Mouse (Mus musculus) cortical plate, adult 2 months (tissue): ENCODE results near the gene Moxd1.

ENCODE experiments used
- CTCF ChIP-seq: fragments of 200-500 bp; IDR thresholded peaks from 2 replicates; pipeline ENCODE4 v1.5.1; 2011; ENCODE audit warnings: mild to moderate bottlenecking, control low read depth, low read length; ENCODE audit not compliant: insufficient read depth; ENCODE audit errors: extremely low read depth
- POLR2A ChIP-seq: fragments of 200-500 bp; IDR thresholded peaks from 2 replicates; pipeline ENCODE4 v1.6.1; 2011; ENCODE audit warnings: mild to moderate bottlenecking, low read length, control low read depth; ENCODE audit not compliant: insufficient read depth; ENCODE audit errors: extremely low read depth

DNA sequence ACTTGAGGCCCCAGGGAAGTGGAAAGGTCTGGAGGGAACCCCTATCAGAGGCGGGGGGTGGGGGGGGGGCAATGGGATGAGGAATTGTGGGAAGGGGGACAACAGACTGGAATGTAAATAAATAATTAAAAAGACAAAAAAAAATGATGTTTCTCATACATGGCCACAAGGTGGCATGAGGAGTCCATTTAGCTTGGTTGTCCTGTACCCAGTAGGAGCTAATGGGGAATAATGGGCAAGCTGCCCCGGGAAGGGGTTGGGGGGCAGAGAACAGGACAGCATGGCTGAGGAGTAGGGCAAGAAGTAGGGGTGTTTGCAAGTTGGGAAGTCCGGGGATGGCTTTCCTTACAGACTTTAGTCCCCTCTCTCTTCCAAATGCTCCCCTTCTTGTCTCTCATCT, 109.5 kb downstream of the Moxd1 start:
- no peak for TF ChIP-seq CTCF
- TF ChIP-seq POLR2A = no peak
